Mouse (Mus musculus) frontal cortex, postnatal 10 days (tissue): Measurements from ENCODE around the gene Psmg3.

Experiments
- DNase-seq, 2 experiments: peaks; one replicate each; pipeline ENCODE4 v3.0.0; 2022; ENCODE audit warnings: low spot score in 2 of 2, mixed read lengths in 1 of 2

Gene Psmg3

GRCm38 (mm10) chr5:139826357-139827055 is at the start of gene Psmg3, which contains the start of gene Gm26938:
Psmg3 (minus strand) TSS chr5:139826885.
Gm26938 (minus strand) TSS chr5:139826407.
- peak; percentile 75 to 86 for DNase-seq

GRCm38 (mm10) chr5:139871526-139871925 is 44.8 kb upstream of the Psmg3 start:
- no peak for DNase-seq

- no peak for DNase-seq
Observed at GRCm38 (mm10) chr5:139870886-139871285, 44.2 kb upstream of the Psmg3 start.

GRCm38 (mm10) chr5:139862759-139863158 is 36.1 kb upstream of the Psmg3 start:
- DNase-seq = peak in 1 of 2 experiments; percentile 39

- DNase-seq = no peak
Observed at GRCm38 (mm10) chr5:139860328-139861104, 33.8 kb upstream of the Psmg3 start.

- no peak for DNase-seq
Observed at GRCm38 (mm10) chr5:139849626-139850320, 23.1 kb upstream of the Psmg3 start.

- no peak for DNase-seq
Observed at GRCm38 (mm10) chr5:139839142-139839541, 12.5 kb upstream of the Psmg3 start.

- peak in 1 of 2 experiments; percentile 57 for DNase-seq
Observed at GRCm38 (mm10) chr5:139838476-139838892, 11.8 kb upstream of the Psmg3 start.

GRCm38 (mm10) chr5:139835706-139836105 is 9.0 kb upstream of the Psmg3 start:
- no peak for DNase-seq

- no peak for DNase-seq
Observed at GRCm38 (mm10) chr5:139832125-139832524, 5.4 kb upstream of the Psmg3 start.

GRCm38 (mm10) chr5:139830734-139831133 is 4.0 kb upstream of the Psmg3 start:
- DNase-seq = no peak

GRCm38 (mm10) chr5:139829384-139829783 is 2.7 kb upstream of the Psmg3 start:
- DNase-seq = peak in 1 of 2 experiments; percentile 50

- DNase-seq = no peak
Observed at GRCm38 (mm10) chr5:139827593-139827992, 908 bp upstream of the Psmg3 start.

GRCm38 (mm10) chr5:139825947-139826346 is 738 bp downstream of the Psmg3 start:
- DNase-seq = no peak

- no peak for DNase-seq
Observed at GRCm38 (mm10) chr5:139824531-139824930, 2.2 kb downstream of the Psmg3 start.

GRCm38 (mm10) chr5:139821466-139822459 is 4.9 kb downstream of the Psmg3 start:
- DNase-seq = no peak

- DNase-seq = no peak
Observed at GRCm38 (mm10) chr5:139819538-139820181, 7.0 kb downstream of the Psmg3 start, which contains the start of gene Tmem184a. Tmem184a (minus strand) TSS chr5:139819917.

GRCm38 (mm10) chr5:139818801-139819200 is 7.9 kb downstream of the Psmg3 start:
- DNase-seq = no peak

- no peak for DNase-seq
Observed at GRCm38 (mm10) chr5:139818056-139818455, 8.6 kb downstream of the Psmg3 start.

- DNase-seq = no peak
Observed at GRCm38 (mm10) chr5:139817292-139817691, 9.4 kb downstream of the Psmg3 start.
